ENCODE assay signal across 19 mouse cellular contexts in genomic region chr15:23590451-23590850, GRCm38 (mm10).
"Had no signal": no experiment of that assay in that cellular context is flagged by ENCODE, and none has a peak within 500 bp of the region (broad histone marks: within the 10 kb centered on the region; RNA-seq: fewer than 3 reads in every experiment).

No protein-coding gene starts in this region.

- H3K9ac ChIP-seq: lung, embryonic 14.5 days; midbrain, embryonic 12.5 days; neural tube, embryonic 13.5 days; neural tube, embryonic 15.5 days; stomach, embryonic 15.5 days had no signal

- H3K27me3 ChIP-seq: midbrain, embryonic 12.5 days; neural tube, embryonic 13.5 days; neural tube, embryonic 15.5 days; stomach, embryonic 15.5 days had no signal

- DNase-seq: lung, adult 18-20 months; lung, embryonic 14.5 days; lung, postnatal 10 days; lung, postnatal 4 days; midbrain, embryonic 14.5 days; retina, postnatal 1 day; right cerebral cortex, adult 18-20 months; right cerebral cortex, postnatal 25 days; right cerebral cortex, postnatal 4 days; thymus, adult 2 months; thymus, postnatal 25 days; thymus, postnatal 4 days had no signal

- H3K27ac ChIP-seq: midbrain, embryonic 10.5 days; midbrain, embryonic 12.5 days; neural tube, embryonic 13.5 days; neural tube, embryonic 15.5 days; stomach, embryonic 15.5 days; stomach, postnatal 0 days had no signal

- H3K9me3 ChIP-seq: midbrain, embryonic 10.5 days; midbrain, embryonic 12.5 days; neural tube, embryonic 13.5 days; neural tube, embryonic 15.5 days; stomach, embryonic 15.5 days had no signal

- H3K4me1 ChIP-seq: midbrain, embryonic 10.5 days; midbrain, embryonic 12.5 days; neural tube, embryonic 13.5 days; neural tube, embryonic 15.5 days; stomach, embryonic 15.5 days had no signal

- H3K36me3 ChIP-seq: midbrain, embryonic 10.5 days; midbrain, embryonic 12.5 days; neural tube, embryonic 13.5 days; neural tube, embryonic 15.5 days; stomach, embryonic 15.5 days had no signal

- H3K4me3 ChIP-seq: midbrain, embryonic 10.5 days; midbrain, embryonic 12.5 days; myocyte; neural tube, embryonic 13.5 days; neural tube, embryonic 15.5 days; stomach, embryonic 15.5 days had no signal
